Mouse (Mus musculus): Measurements from ENCODE around the gene Abcc4. TPM values are rescaled to one million over a fixed set of nuclear protein-coding genes. Genes with fewer than 3 reads are reported as not detected.

Abcc4 gene
- polyA plus RNA-seq, 1 experiment from 2014 or later: 1.2 TPM

Small RNAs within 50 kb of the gene (microRNA-seq; reads per million reads assigned to microRNA genes)
- not detected for gene Mir6391

Other genes starting within 250 kb of the Abcc4 start
- gene Cldn10, start 81.7 kb upstream of the Abcc4 start, polyA plus RNA-seq (2015; fragmentation: Nextera tagmentation; extraction: Ambion mirVana): 0.93 and 1.4 TPM in 2 replicates
- 40.8 and 41.4 TPM in 2 replicates for gene Dzip1, start 219.2 kb upstream of the Abcc4 start, polyA plus RNA-seq (2015; fragmentation: Nextera tagmentation; extraction: Ambion mirVana)
- gene Dnajc3, start 231.8 kb upstream of the Abcc4 start, polyA plus RNA-seq (2015; fragmentation: Nextera tagmentation; extraction: Ambion mirVana): 17.9 and 19.0 TPM in 2 replicates

Measured in forebrain, embryonic 15.5 days (tissue).